18 mouse cellular contexts compared by ENCODE assay signal in genomic region chr11:26331238-26331637, GRCm38 (mm10).
"Had no signal": no experiment of that assay in that cellular context is flagged by ENCODE, and none has a peak within 500 bp of the region (broad histone marks: within the 10 kb centered on the region; RNA-seq: fewer than 3 reads in every experiment).

No protein-coding gene starts in this region.

- ATAC-seq: hindbrain, embryonic 16.5 days; intestine, embryonic 16.5 days; liver, embryonic 12.5 days had no signal

- DNase-seq: gastrocnemius, adult 2 months; gastrocnemius, postnatal 10 days; gastrocnemius, postnatal 25 days; heart, adult 11 months; heart, adult 2 months; heart, postnatal 14 days; heart, postnatal 36 days; kidney, adult 11 months; kidney, adult 2 months; kidney, adult 9 months; kidney, postnatal 14 days; kidney, postnatal 36 days; layer of hippocampus, adult 9-11 months; layer of hippocampus, postnatal 36 days; left cerebral cortex, postnatal 4 days had no signal
